Mouse (Mus musculus): ENCODE results near the gene Dhx58.

Dhx58 gene

GRCm38 (mm10) chr11:100703851-100704531, at the start of gene Dhx58:
Dhx58 (minus strand) TSS chr11:100704271.
- DNase-seq, result no peak

GRCm38 (mm10) chr11:100752294-100752693, 48.2 kb upstream of the Dhx58 start:
- no peak for DNase-seq

GRCm38 (mm10) chr11:100750127-100750526, 46.1 kb upstream of the Dhx58 start:
- DNase-seq, result no peak

GRCm38 (mm10) chr11:100749469-100749868, 45.4 kb upstream of the Dhx58 start:
- DNase-seq, result no peak

GRCm38 (mm10) chr11:100748620-100749019, 44.5 kb upstream of the Dhx58 start:
- no peak for DNase-seq

GRCm38 (mm10) chr11:100747114-100747513, 43.0 kb upstream of the Dhx58 start:
- no peak for DNase-seq

- no peak for DNase-seq
These were observed 42.5 kb upstream of the Dhx58 start for GRCm38 (mm10) chr11:100746546-100746945.

GRCm38 (mm10) chr11:100745085-100745484, 41.0 kb upstream of the Dhx58 start:
- peak; percentile 62 to 68 for DNase-seq

- peak in 1 of 2 experiments; percentile 18 for DNase-seq
These were observed 37.3 kb upstream of the Dhx58 start for GRCm38 (mm10) chr11:100741348-100741747.

- DNase-seq, result no peak
These were observed 34.7 kb upstream of the Dhx58 start for GRCm38 (mm10) chr11:100738749-100739148.

GRCm38 (mm10) chr11:100738066-100738604, 34.1 kb upstream of the Dhx58 start, which contains the start of gene Rab5c:
Rab5c (minus strand) TSS chr11:100738215.
- peak; percentile 98 to 100 for DNase-seq

- DNase-seq, result no peak
These were observed 33.1 kb upstream of the Dhx58 start for GRCm38 (mm10) chr11:100737105-100737733.

GRCm38 (mm10) chr11:100736746-100737080, 32.6 kb upstream of the Dhx58 start:
- no peak for DNase-seq

- DNase-seq, result no peak
These were observed 32.1 kb upstream of the Dhx58 start for GRCm38 (mm10) chr11:100735954-100736745.

- DNase-seq, result no peak
These were observed 31.2 kb upstream of the Dhx58 start for GRCm38 (mm10) chr11:100735134-100735865.

- DNase-seq, result no peak
These were observed 26.6 kb upstream of the Dhx58 start for GRCm38 (mm10) chr11:100730477-100731205.

- no peak for DNase-seq
These were observed 25.9 kb upstream of the Dhx58 start for GRCm38 (mm10) chr11:100729976-100730375.

- no peak for DNase-seq
These were observed 24.5 kb upstream of the Dhx58 start for GRCm38 (mm10) chr11:100728601-100729000.

- no peak for DNase-seq
These were observed 23.1 kb upstream of the Dhx58 start for GRCm38 (mm10) chr11:100727201-100727600.

- DNase-seq, result no peak
These were observed 20.9 kb upstream of the Dhx58 start for GRCm38 (mm10) chr11:100724919-100725512.

- no peak for DNase-seq
These were observed 18.5 kb upstream of the Dhx58 start for GRCm38 (mm10) chr11:100722493-100723028.

Measured in cerebellum, adult 18-20 months (tissue).